Mouse (Mus musculus) olfactory bulb, adult 2 months (tissue): Measurements from ENCODE around the gene Fbxl16.
A peak's percentile ranks its signal among the peaks of the same experiment; 100 is the strongest.

ENCODE experiments used
- CTCF ChIP-seq: fragments of 200-500 bp; IDR thresholded peaks from 2 replicates; pipeline ENCODE4 v1.5.1; 2012; ENCODE audit warnings: low read depth, mild to moderate bottlenecking, low read length, moderate library complexity; ENCODE audit not compliant: insufficient read depth
- POLR2A ChIP-seq: fragments of 200-500 bp; IDR thresholded peaks from 2 replicates; pipeline ENCODE4 v1.6.1; 2012; ENCODE audit warnings: mild to moderate bottlenecking, low read depth, low read length, moderate library complexity; ENCODE audit not compliant: insufficient read depth

GRCm38 (mm10) chr17:25832436-25833290 lies 23.8 kb downstream of the Fbxl16 start:
- no peak for TF ChIP-seq CTCF
- peak; percentile 89 for TF ChIP-seq POLR2A
